Mouse (Mus musculus) activated CD4-positive, CD25-positive, alpha-beta regulatory T cell, adult 4 months (primary cell): ENCODE measurements around the gene Etnk2. TPM values are rescaled to one million over a fixed set of nuclear protein-coding genes. Genes with fewer than 3 reads are reported as not detected.
"Not testable (repeated sequence)": the region's sequence is repeated elsewhere in the genome, so short reads cannot be mapped to it uniquely, and the experiment has no call there.

ENCODE experiments used
- ATAC-seq: one replicate; pipeline ENCODE4 v1.8.0; 2017
- polyA plus RNA-seq, 2 experiments: library from polyadenylated mRNA; unstranded; fragments of 100-300 nt; shearing (Covaris generic); gene quantifications; one replicate each; pipeline ENCODE4 v1.2.1; 2017

Gene Etnk2
- under 1 TPM in 1 of 2 experiments, not detected in 1; 0.20 TPM for polyA plus RNA-seq

GRCm38 (mm10) chr1:133363276-133364021 lies at the start of gene Etnk2:
Gene Etnk2 (plus strand): TSS chr1:133363572.
- no peak for ATAC-seq

GRCm38 (mm10) chr1:133314364-133314763 lies 49.0 kb upstream of the Etnk2 start:
- no peak for ATAC-seq

GRCm38 (mm10) chr1:133315775-133316174 lies 47.6 kb upstream of the Etnk2 start:
- no peak for ATAC-seq

- ATAC-seq, result no peak
Measured at GRCm38 (mm10) chr1:133316577-133316976, 46.8 kb upstream of the Etnk2 start.

GRCm38 (mm10) chr1:133317149-133317548 lies 46.2 kb upstream of the Etnk2 start:
- ATAC-seq, result no peak

GRCm38 (mm10) chr1:133321267-133321925 lies 42.0 kb upstream of the Etnk2 start, which contains the start of gene Kiss1:
Gene Kiss1 (plus strand): TSS chr1:133321875.
- ATAC-seq, result no peak

GRCm38 (mm10) chr1:133323333-133323732 lies 40.0 kb upstream of the Etnk2 start:
- ATAC-seq, result no peak

GRCm38 (mm10) chr1:133325951-133326350 lies 37.4 kb upstream of the Etnk2 start:
- ATAC-seq, result no peak

- ATAC-seq, result no peak
Measured at GRCm38 (mm10) chr1:133327094-133327493, 36.3 kb upstream of the Etnk2 start.

- ATAC-seq, result no peak
Measured at GRCm38 (mm10) chr1:133328299-133328795, 35.0 kb upstream of the Etnk2 start.

- ATAC-seq, result no peak
Measured at GRCm38 (mm10) chr1:133328896-133329637, 34.3 kb upstream of the Etnk2 start.

GRCm38 (mm10) chr1:133329638-133329964 lies 33.8 kb upstream of the Etnk2 start:
- ATAC-seq, result no peak

GRCm38 (mm10) chr1:133331142-133331541 lies 32.2 kb upstream of the Etnk2 start:
- ATAC-seq, result no peak

GRCm38 (mm10) chr1:133332656-133333430 lies 30.5 kb upstream of the Etnk2 start:
- no peak for ATAC-seq

- no peak for ATAC-seq
Measured at GRCm38 (mm10) chr1:133333937-133334336, 29.4 kb upstream of the Etnk2 start.

GRCm38 (mm10) chr1:133340403-133340802 lies 23.0 kb upstream of the Etnk2 start:
- not testable (repeated sequence) for ATAC-seq

GRCm38 (mm10) chr1:133344357-133344756 lies 19.0 kb upstream of the Etnk2 start:
- ATAC-seq, result no peak

- no peak for ATAC-seq
Measured at GRCm38 (mm10) chr1:133346531-133346930, 16.8 kb upstream of the Etnk2 start.

GRCm38 (mm10) chr1:133347226-133347625 lies 16.1 kb upstream of the Etnk2 start:
- no peak for ATAC-seq

- peak; percentile 23 for ATAC-seq
Measured at GRCm38 (mm10) chr1:133347693-133348520, 15.5 kb upstream of the Etnk2 start.

GRCm38 (mm10) chr1:133350210-133350609 lies 13.2 kb upstream of the Etnk2 start, which contains the start of gene Ren1:
Gene Ren1 (plus strand): TSS chr1:133350510.
- ATAC-seq, result no peak
